Mouse (Mus musculus) hindbrain, embryonic 15.5 days (tissue): ENCODE measurements around the gene Mfrp. TPM values are rescaled to one million over a fixed set of nuclear protein-coding genes. Genes with fewer than 3 reads are reported as not detected.

ENCODE experiments used
- ATAC-seq: fragments of 200-750 bp; cut with Nextera tagmentation; 2 replicates; pipeline ENCODE4 v1.8.0; 2017; ENCODE audit warnings: low read depth, moderate number of reproducible peaks, moderate TSS enrichment; ENCODE audit not compliant: low FRiP score
- H3K27ac ChIP-seq: fragments of 300-500 bp; sonication (generic); replicated peaks from 2 replicates; pipeline ENCODE4 v1.5.1; 2015; ENCODE audit warnings: mild to moderate bottlenecking, inconsistent platforms
- H3K27me3 ChIP-seq: fragments of 300-500 bp; sonication (generic); 2 replicates; pipeline ENCODE4 v1.6.1; 2015; ENCODE audit warnings: control low read depth, inconsistent platforms
- H3K36me3 ChIP-seq: fragments of 300-500 bp; sonication (generic); 2 replicates; pipeline ENCODE4 v1.6.1; 2015; ENCODE audit warnings: control low read depth, inconsistent platforms
- H3K4me1 ChIP-seq: fragments of 300-500 bp; sonication (generic); replicated peaks from 2 replicates; pipeline ENCODE4 v1.6.1; 2015; ENCODE audit warnings: control low read depth, inconsistent platforms
- H3K4me2 ChIP-seq: fragments of 300-500 bp; sonication (generic); 2 replicates; pipeline ENCODE4 v1.6.1; 2015; ENCODE audit warnings: moderate library complexity, mild to moderate bottlenecking, inconsistent platforms
- H3K4me3 ChIP-seq: fragments of 300-500 bp; sonication (generic); 2 replicates; pipeline ENCODE4 v1.5.1; 2015; ENCODE audit warnings: mild to moderate bottlenecking, inconsistent platforms
- H3K9ac ChIP-seq: fragments of 300-500 bp; sonication (generic); 2 replicates; pipeline ENCODE4 v1.6.1; 2015; ENCODE audit warnings: inconsistent platforms
- H3K9me3 ChIP-seq: fragments of 300-500 bp; sonication (generic); 2 replicates; pipeline ENCODE4 v1.6.1; 2016; ENCODE audit warnings: control low read depth, inconsistent platforms
- WGBS: fragments of 180-500 bp; shearing (Covaris S2); methylation state at CpG from one replicate; pipeline ENCODE4 v1.1.7; 2015; 5-methylcytosine and 5-hydroxymethylcytosine counted together
- polyA plus RNA-seq: library from polyadenylated mRNA; unstranded; fragments of >200 nt; fragmentation: Nextera tagmentation; extraction: Ambion mirVana; gene quantifications from 2 replicates; pipeline ENCODE4 v1.2.1, GENCODE M21; 2015

The Mfrp gene
- polyA plus RNA-seq = 0.13 and 0.35 TPM in 2 replicates

GRCm38 (mm10) chr9:44101490-44101889 lies at the start of gene Mfrp:
TSS of gene Mfrp (plus strand) at chr9:44101729.
- no peak for ATAC-seq
- Histone ChIP-seq H3K9ac (no peak within 1 kb of the TSS), H3K4me1 (peaks cover 10% of the 10 kb centered on the region), H3K4me3 (no peak within 1 kb of the TSS), H3K27me3 (no peaks in the 10 kb centered on the region), H3K27ac (no peak within 1 kb of the TSS), H3K36me3 (no peaks in the 10 kb centered on the region), H3K9me3 (no peaks in the 10 kb centered on the region), H3K4me2 (no peak within 1 kb of the TSS)
- 76% methylated on average over 9 of the region's 9 CpGs for WGBS

- Histone ChIP-seq H3K4me2 (no peak overlapping the region), H3K9me3 (no peaks in the 10 kb centered on the region), H3K4me3 (no peak overlapping the region), H3K36me3 (no peaks in the 10 kb centered on the region), H3K27me3 (no peaks in the 10 kb centered on the region), H3K4me1 (no peaks in the 10 kb centered on the region), H3K9ac (no peak overlapping the region), H3K27ac (no peak overlapping the region)
- ATAC-seq = no peak
- 77% methylated on average over 3 of the region's 3 CpGs for WGBS
Observed at GRCm38 (mm10) chr9:44052855-44053254, 48.7 kb upstream of the Mfrp start.

GRCm38 (mm10) chr9:44053936-44054335 lies 47.6 kb upstream of the Mfrp start:
- Histone ChIP-seq H3K9ac (no peak overlapping the region), H3K9me3 (no peaks in the 10 kb centered on the region), H3K4me3 (no peak overlapping the region), H3K27ac (no peak overlapping the region), H3K27me3 (no peaks in the 10 kb centered on the region), H3K4me1 (no peaks in the 10 kb centered on the region), H3K36me3 (no peaks in the 10 kb centered on the region), H3K4me2 (no peak overlapping the region)
- 79% methylated on average over 1 of the region's 1 CpGs for WGBS
- ATAC-seq = no peak

- WGBS = 88% methylated on average over 6 of the region's 6 CpGs
- no peak for ATAC-seq
- no peaks in the 10 kb centered on the region for H3K4me1 ChIP-seq
- H3K9me3 ChIP-seq = no peaks in the 10 kb centered on the region
- H3K27ac ChIP-seq = no peak overlapping the region
- no peaks in the 10 kb centered on the region for H3K36me3 ChIP-seq
- H3K4me2 ChIP-seq = no peak overlapping the region
- H3K27me3 ChIP-seq = no peaks in the 10 kb centered on the region
- no peak overlapping the region for H3K9ac ChIP-seq
- H3K4me3 ChIP-seq = no peak overlapping the region
Observed at GRCm38 (mm10) chr9:44058606-44059005, 42.9 kb upstream of the Mfrp start.

GRCm38 (mm10) chr9:44065177-44065576 lies 36.4 kb upstream of the Mfrp start:
- Histone ChIP-seq H3K9me3 (no peaks in the 10 kb centered on the region), H3K4me2 (no peak overlapping the region), H3K4me1 (peaks cover 9% of the 10 kb centered on the region), H3K9ac (no peak overlapping the region), H3K36me3 (no peaks in the 10 kb centered on the region), H3K27ac (no peak overlapping the region), H3K27me3 (no peaks in the 10 kb centered on the region), H3K4me3 (no peak overlapping the region)
- ATAC-seq = no peak
- 49% methylated on average over 1 of the region's 1 CpGs for WGBS

GRCm38 (mm10) chr9:44066785-44067225 lies 34.7 kb upstream of the Mfrp start, which contains the start of gene Usp2:
TSS of gene Usp2 (plus strand) at chr9:44067021.
- under 1% methylated on average over 36 of the region's 38 CpGs for WGBS
- Histone ChIP-seq H3K9ac (peak within 1 kb of the TSS; percentile 61), H3K4me3 (peak within 1 kb of the TSS; percentile 73), H3K4me1 (peaks cover 18% of the 10 kb centered on the region), H3K9me3 (no peaks in the 10 kb centered on the region), H3K27ac (peak within 1 kb of the TSS; percentile 60), H3K27me3 (no peaks in the 10 kb centered on the region), H3K4me2 (peak within 1 kb of the TSS; percentile 95), H3K36me3 (no peaks in the 10 kb centered on the region)
- peak; percentile 99 for ATAC-seq

GRCm38 (mm10) chr9:44067241-44067959 lies 34.1 kb upstream of the Mfrp start:
- H3K4me3 ChIP-seq = peak overlapping the region; percentile 73
- no peaks in the 10 kb centered on the region for H3K36me3 ChIP-seq
- peaks cover 24% of the 10 kb centered on the region for H3K4me1 ChIP-seq
- no peaks in the 10 kb centered on the region for H3K27me3 ChIP-seq
- H3K9ac ChIP-seq = peak overlapping the region; percentile 61
- WGBS = 8% methylated on average over 15 of the region's 15 CpGs
- H3K4me2 ChIP-seq = peak overlapping the region; percentile 95
- no peaks in the 10 kb centered on the region for H3K9me3 ChIP-seq
- peak overlapping the region; percentile 60 for H3K27ac ChIP-seq
- ATAC-seq = no peak; the same call in 1 of the 2 replicates

GRCm38 (mm10) chr9:44067960-44068330 lies 33.6 kb upstream of the Mfrp start:
- Histone ChIP-seq H3K9me3 (no peaks in the 10 kb centered on the region), H3K36me3 (no peaks in the 10 kb centered on the region), H3K27me3 (no peaks in the 10 kb centered on the region), H3K27ac (no peak overlapping the region), H3K4me1 (peaks cover 27% of the 10 kb centered on the region), H3K9ac (no peak overlapping the region), H3K4me2 (peak overlapping the region; percentile 95), H3K4me3 (no peak overlapping the region)
- ATAC-seq = no peak
- WGBS = 84% methylated on average over 6 of the region's 6 CpGs

- H3K4me1 ChIP-seq = peaks cover 31% of the 10 kb centered on the region
- H3K9ac ChIP-seq = no peak overlapping the region
- no peak for ATAC-seq
- no peak overlapping the region for H3K4me2 ChIP-seq
- WGBS = 39% methylated on average over 7 of the region's 7 CpGs
- no peaks in the 10 kb centered on the region for H3K36me3 ChIP-seq
- H3K9me3 ChIP-seq = no peaks in the 10 kb centered on the region
- H3K27ac ChIP-seq = no peak overlapping the region
- no peak overlapping the region for H3K4me3 ChIP-seq
- no peaks in the 10 kb centered on the region for H3K27me3 ChIP-seq
Observed at GRCm38 (mm10) chr9:44069252-44069651, 32.3 kb upstream of the Mfrp start.

- H3K27me3 ChIP-seq = no peaks in the 10 kb centered on the region
- no peaks in the 10 kb centered on the region for H3K9me3 ChIP-seq
- 73% methylated on average over 14 of the region's 14 CpGs for WGBS
- H3K27ac ChIP-seq = no peak overlapping the region
- no peak overlapping the region for H3K9ac ChIP-seq
- no peak overlapping the region for H3K4me2 ChIP-seq
- H3K4me3 ChIP-seq = no peak overlapping the region
- H3K4me1 ChIP-seq = peaks cover 31% of the 10 kb centered on the region
- ATAC-seq = no peak
- no peaks in the 10 kb centered on the region for H3K36me3 ChIP-seq
Observed at GRCm38 (mm10) chr9:44070113-44070843, 31.3 kb upstream of the Mfrp start.

GRCm38 (mm10) chr9:44070844-44071231 lies 30.7 kb upstream of the Mfrp start:
- WGBS = 42% methylated on average over 8 of the region's 8 CpGs
- no peaks in the 10 kb centered on the region for H3K27me3 ChIP-seq

GRCm38 (mm10) chr9:44071914-44072598 lies 29.5 kb upstream of the Mfrp start:
- no peaks in the 10 kb centered on the region for H3K27me3 ChIP-seq
- no peaks in the 10 kb centered on the region for H3K36me3 ChIP-seq
- no peaks in the 10 kb centered on the region for H3K9me3 ChIP-seq
- no peak overlapping the region for H3K4me3 ChIP-seq
- ATAC-seq = peak; percentile 78
- peak overlapping the region; percentile 29 for H3K4me2 ChIP-seq
- H3K27ac ChIP-seq = peak overlapping the region; percentile 76
- H3K9ac ChIP-seq = no peak overlapping the region
- peaks cover 28% of the 10 kb centered on the region for H3K4me1 ChIP-seq
- WGBS = 19% methylated on average over 11 of the region's 11 CpGs

More at GRCm38 (mm10) chr9:44070844-44071231, 30.7 kb upstream of the Mfrp start:
- no peak overlapping the region for H3K4me2 ChIP-seq
- no peaks in the 10 kb centered on the region for H3K9me3 ChIP-seq
- no peak overlapping the region for H3K9ac ChIP-seq
- ATAC-seq = no peak
- H3K27ac ChIP-seq = 0 out of 2 replicates have a peak overlapping the region, but pooled peaks have one; percentile 5
- no peaks in the 10 kb centered on the region for H3K36me3 ChIP-seq
- peaks cover 31% of the 10 kb centered on the region for H3K4me1 ChIP-seq
- H3K4me3 ChIP-seq = no peak overlapping the region
